In genomic region chr6:72099281-72099680, GRCm38 (mm10) we compare ENCODE assay signal across 9 mouse cellular contexts. TPM values are rescaled to one million over a fixed set of nuclear protein-coding genes. Genes with fewer than 3 reads are reported as not detected.
A peak's percentile ranks its signal among the peaks of the same experiment; 100 is the strongest.
DNase-seq lines count a peak whose midpoint lies in the region; ATAC-seq and TF ChIP-seq lines count a peak whose summit lies in the region.
"Had no signal": no experiment of that assay in that cellular context is flagged by ENCODE, and none has a peak within 500 bp of the region (broad histone marks: within the 10 kb centered on the region; RNA-seq: fewer than 3 reads in every experiment).

No protein-coding gene starts in this region.

- peaks cover 70% of the 10 kb centered on the region for H3K79me2 ChIP-seq in macrophage (ENCODE audit: inconsistent target)

- peak overlapping the region; percentile 63 for H3K4me2 ChIP-seq in intestine, embryonic 14.5 days (ENCODE audit: low read length)
- H3K4me2 ChIP-seq in intestine, embryonic 16.5 days (ENCODE audit: low read depth, low read length), result no peak overlapping the region; the same call in 1 of the 2 replicates

- H3K27me3 ChIP-seq in intestine, embryonic 14.5 days (replicated peaks; ENCODE audit: control insufficient read depth, insufficient read depth, low read length), result no peaks in the 10 kb centered on the region
- H3K27me3 ChIP-seq in intestine, embryonic 16.5 days (replicated peaks; ENCODE audit: control insufficient read depth, insufficient read depth, low read length), result no peaks in the 10 kb centered on the region
- peaks cover 3% of the 10 kb centered on the region for H3K27me3 ChIP-seq in hindbrain, embryonic 10.5 days (ENCODE audit: insufficient read depth, poor library complexity, severe bottlenecking)
- H3K27me3 ChIP-seq: Patski had no signal

- no peak for TF ChIP-seq POLR2A in cortical plate, adult 2 months (IDR thresholded peaks at IDR 0.05; ENCODE audit: extremely low read depth, insufficient read depth, low read length)

- 80% methylated on average over 3 of the region's 3 CpGs for WGBS in intestine, embryonic 14.5 days
- WGBS in intestine, embryonic 16.5 days, result 82% methylated on average over 3 of the region's 3 CpGs
- 79% methylated on average over 3 of the region's 3 CpGs for WGBS in hindbrain, embryonic 10.5 days
- WGBS in macrophage (ENCODE audit: missing documents), result 100% methylated on average over 3 of the region's 3 CpGs

- no peaks in the 10 kb centered on the region for H3K36me3 ChIP-seq in intestine, embryonic 14.5 days (ENCODE audit: control insufficient read depth, insufficient read depth, low read length)
- H3K36me3 ChIP-seq in intestine, embryonic 16.5 days (ENCODE audit: control insufficient read depth, insufficient read depth, low read length), result no peaks in the 10 kb centered on the region
- no peaks in the 10 kb centered on the region for H3K36me3 ChIP-seq in hindbrain, embryonic 10.5 days
- H3K36me3 ChIP-seq in macrophage (ENCODE audit: inconsistent target), result no peaks in the 10 kb centered on the region

- no peak overlapping the region for H3K9ac ChIP-seq in intestine, embryonic 14.5 days (ENCODE audit: low read length)
- no peak overlapping the region for H3K9ac ChIP-seq in intestine, embryonic 16.5 days (ENCODE audit: low read depth, low read length)

- DNase-seq in intestine, embryonic 14.5 days (ENCODE audit: low spot score), result no peak
- no peak for DNase-seq in hindbrain, embryonic 10.5 days (ENCODE audit: low spot score)
- no peak for DNase-seq in right cerebral cortex, postnatal 14 days
- DNase-seq in spleen, postnatal 36 days (ENCODE audit: low spot score in 2 of 2), result no peak
- DNase-seq in gastrocnemius, postnatal 10 days, result no peak

- no peak overlapping the region for H3K27ac ChIP-seq in intestine, embryonic 14.5 days (ENCODE audit: low read depth)
- no peak overlapping the region for H3K27ac ChIP-seq in intestine, embryonic 16.5 days (ENCODE audit: low read length)
- peak overlapping the region; percentile 63; the same call in 1 of the 2 replicates for H3K27ac ChIP-seq in cortical plate, adult 2 months (ENCODE audit: insufficient read depth, low read length)
- no peak overlapping the region for H3K27ac ChIP-seq in hindbrain, embryonic 10.5 days
- peak overlapping the region; percentile 67 for H3K27ac ChIP-seq in macrophage

- H3K4me1 ChIP-seq in intestine, embryonic 14.5 days (replicated peaks; ENCODE audit: control insufficient read depth, insufficient read depth, low read length), result peaks cover 18% of the 10 kb centered on the region
- H3K4me1 ChIP-seq in intestine, embryonic 16.5 days (ENCODE audit: control insufficient read depth, insufficient read depth, low read length), result peaks cover 15% of the 10 kb centered on the region
- H3K4me1 ChIP-seq in cortical plate, adult 2 months (ENCODE audit: control insufficient read depth, insufficient read depth, low read length), result peaks cover 9% of the 10 kb centered on the region
- H3K4me1 ChIP-seq in hindbrain, embryonic 10.5 days (replicated peaks), result peaks cover 57% of the 10 kb centered on the region

- TF ChIP-seq CTCF in cortical plate, adult 2 months (IDR thresholded peaks at IDR 0.05; ENCODE audit: extremely low read depth, insufficient read depth, low read length), result no peak

- ATAC-seq in intestine, embryonic 14.5 days (replicated peaks; ENCODE audit: low FRiP score, low TSS enrichment, low read depth), result no peak
- no peak for ATAC-seq in intestine, embryonic 16.5 days
- ATAC-seq: Patski had no signal

- no peak overlapping the region for H3K4me3 ChIP-seq in intestine, embryonic 14.5 days (ENCODE audit: low read depth, low read length)
- H3K4me3 ChIP-seq in intestine, embryonic 16.5 days (ENCODE audit: low read length), result no peak overlapping the region
- H3K4me3 ChIP-seq in cortical plate, adult 2 months (ENCODE audit: insufficient read depth, low read length), result peak overlapping the region; percentile 96
- peak overlapping the region; percentile 81 for H3K4me3 ChIP-seq in hindbrain, embryonic 10.5 days
- H3K4me3 ChIP-seq in macrophage (ENCODE audit: inconsistent target), result peak overlapping the region; percentile 75; the same call in 1 of the 2 replicates

- H3K9me3 ChIP-seq in intestine, embryonic 14.5 days (ENCODE audit: control insufficient read depth, low read length), result no peaks in the 10 kb centered on the region
- no peaks in the 10 kb centered on the region for H3K9me3 ChIP-seq in intestine, embryonic 16.5 days (ENCODE audit: control insufficient read depth, low read length)
- no peaks in the 10 kb centered on the region for H3K9me3 ChIP-seq in hindbrain, embryonic 10.5 days

RNA-seq across cellular contexts. Expression of gene St3gal5, which starts 1.9 kb away (rescaled TPM):
- 20.8 and 21.5 TPM in 2 replicates for polyA plus RNA-seq in intestine, embryonic 14.5 days (2014; fragmentation: Nextera tagmentation; extraction: Ambion mirVana)
- 22.8 TPM in 2 replicates for polyA plus RNA-seq in intestine, embryonic 16.5 days (2015; fragmentation: Nextera tagmentation; extraction: Ambion mirVana)
- 126 and 133 TPM in 2 replicates for polyA plus RNA-seq in cortical plate, adult 2 months (2012; rRNA removed)
- 41.6 and 43.0 TPM in 2 replicates for polyA plus RNA-seq in hindbrain, embryonic 10.5 days (2016; fragmentation: Nextera tagmentation; extraction: Ambion mirVana)
- 100 to 1,000 TPM in 2 of 26 experiments, 10 to 100 TPM in 21, 1 to 10 TPM in 3; 6.6 to 157 (median 26.2) TPM for total RNA-seq in macrophage (2018; cell fraction: chromatin; rRNA removed)
- total RNA-seq in macrophage (2018; cell fraction: cytosol; rRNA removed), result 100 to 1,000 TPM in 1 of 26 experiments, 10 to 100 TPM in 25; 16.9 to 133 (median 47.2) TPM
- total RNA-seq in macrophage (2018; cell fraction: nucleus; rRNA removed), result 100 to 1,000 TPM in 4 of 26 experiments, 10 to 100 TPM in 22; 13.1 to 212 (median 57.6) TPM
- 13.3 to 105 TPM (median 18.9 TPM) in 3 replicates for polyA plus RNA-seq in macrophage (2018)
- 100 to 1,000 TPM in 1 of 2 experiments, 10 to 100 TPM in 1; 84.7 to 105 TPM for total RNA-seq in gastrocnemius, postnatal 10 days (2021)

Comparison
In these comparisons a context has a peak if more than half of its experiments do, and no peak if none do; other contexts are left out.
1. H3K27ac ChIP-seq: peak in cortical plate, adult 2 months (single experiment) and macrophage (single experiment); none in intestine, embryonic 14.5 days (single experiment), intestine, embryonic 16.5 days (single experiment) and hindbrain, embryonic 10.5 days (single experiment).
2. H3K4me3 ChIP-seq: peak in cortical plate, adult 2 months (single experiment), hindbrain, embryonic 10.5 days (single experiment) and macrophage (single experiment); none in intestine, embryonic 14.5 days (single experiment) and intestine, embryonic 16.5 days (single experiment).